Mouse (Mus musculus): ENCODE measurements around the gene Cbx7. TPM values are rescaled to one million over a fixed set of nuclear protein-coding genes. Genes with fewer than 3 reads are reported as not detected.

Gene Cbx7
- polyA plus RNA-seq, 1 experiment from 2014 or later, result 4.7 TPM

- Histone ChIP-seq H3K36me3 (ENCODE audit: control insufficient read depth, insufficient read depth, low read length) (no peaks in the 10 kb centered on the region), H3K27me3 (replicated peaks; ENCODE audit: control insufficient read depth, insufficient read depth, low read length) (peaks cover 18% of the 10 kb centered on the region), H3K4me2 (ENCODE audit: low read length) (peak overlapping the region; percentile 92), H3K4me3 (ENCODE audit: low read length) (peak overlapping the region; percentile 73), H3K9ac (ENCODE audit: low read depth, low read length) (peak overlapping the region; percentile 93), H3K9me3 (ENCODE audit: control insufficient read depth, low read length) (no peaks in the 10 kb centered on the region), H3K4me1 (ENCODE audit: control insufficient read depth, insufficient read depth, low read depth, low read length) (peaks cover 29% of the 10 kb centered on the region), H3K27ac (ENCODE audit: low read depth, low read length) (peak overlapping the region; percentile 84)
- 2% methylated on average over 32 of the region's 36 CpGs for WGBS
- ATAC-seq, result peak; percentile 10; the same call in 1 of the 2 replicates
Observed at GRCm38 (mm10) chr15:80013256-80014030, 42.5 kb upstream of the Cbx7 start.

- under 1% methylated on average over 48 of the region's 60 CpGs for WGBS
- Histone ChIP-seq H3K36me3 (ENCODE audit: control insufficient read depth, insufficient read depth, low read length) (no peaks in the 10 kb centered on the region), H3K27me3 (replicated peaks; ENCODE audit: control insufficient read depth, insufficient read depth, low read length) (peaks cover 18% of the 10 kb centered on the region), H3K4me3 (ENCODE audit: low read length) (peak overlapping the region; percentile 73), H3K27ac (ENCODE audit: low read depth, low read length) (peak overlapping the region; percentile 84), H3K4me2 (ENCODE audit: low read length) (peak overlapping the region; percentile 92), H3K4me1 (ENCODE audit: control insufficient read depth, insufficient read depth, low read depth, low read length) (peaks cover 29% of the 10 kb centered on the region), H3K9ac (ENCODE audit: low read depth, low read length) (peak overlapping the region; percentile 93), H3K9me3 (ENCODE audit: control insufficient read depth, low read length) (no peaks in the 10 kb centered on the region)
- ATAC-seq, result peak; percentile 67
Observed at GRCm38 (mm10) chr15:80012527-80013201, 41.7 kb upstream of the Cbx7 start.

- peak overlapping the region; percentile 93 for H3K9ac ChIP-seq (ENCODE audit: low read depth, low read length)
- H3K27ac ChIP-seq (ENCODE audit: low read depth, low read length), result peak overlapping the region; percentile 84
- 2% methylated on average over 51 of the region's 56 CpGs for WGBS
- peaks cover 29% of the 10 kb centered on the region for H3K4me1 ChIP-seq (ENCODE audit: control insufficient read depth, insufficient read depth, low read depth, low read length)
- peak overlapping the region; percentile 92 for H3K4me2 ChIP-seq (ENCODE audit: low read length)
- H3K36me3 ChIP-seq (ENCODE audit: control insufficient read depth, insufficient read depth, low read length), result no peaks in the 10 kb centered on the region
- peak; percentile 73 for ATAC-seq
- H3K27me3 ChIP-seq (replicated peaks; ENCODE audit: control insufficient read depth, insufficient read depth, low read length), result peaks cover 18% of the 10 kb centered on the region
- no peaks in the 10 kb centered on the region for H3K9me3 ChIP-seq (ENCODE audit: control insufficient read depth, low read length)
- peak overlapping the region; percentile 73 for H3K4me3 ChIP-seq (ENCODE audit: low read length)
Observed at GRCm38 (mm10) chr15:80011778-80012526, 41.0 kb upstream of the Cbx7 start.

GRCm38 (mm10) chr15:80011194-80011593 is 40.3 kb upstream of the Cbx7 start:
- peaks cover 29% of the 10 kb centered on the region for H3K4me1 ChIP-seq (ENCODE audit: control insufficient read depth, insufficient read depth, low read depth, low read length)
- no peak overlapping the region for H3K4me3 ChIP-seq (ENCODE audit: low read length)
- no peaks in the 10 kb centered on the region for H3K9me3 ChIP-seq (ENCODE audit: control insufficient read depth, low read length)
- ATAC-seq, result no peak
- no peak overlapping the region for H3K9ac ChIP-seq (ENCODE audit: low read depth, low read length)
- no peak overlapping the region for H3K27ac ChIP-seq (ENCODE audit: low read depth, low read length)
- H3K4me2 ChIP-seq (ENCODE audit: low read length), result peak overlapping the region; percentile 92
- H3K27me3 ChIP-seq (replicated peaks; ENCODE audit: control insufficient read depth, insufficient read depth, low read length), result peaks cover 15% of the 10 kb centered on the region
- no peaks in the 10 kb centered on the region for H3K36me3 ChIP-seq (ENCODE audit: control insufficient read depth, insufficient read depth, low read length)
- WGBS, result 33% methylated on average over 6 of the region's 6 CpGs

GRCm38 (mm10) chr15:80010182-80010558 is 39.3 kb upstream of the Cbx7 start:
- peaks cover 25% of the 10 kb centered on the region for H3K4me1 ChIP-seq (ENCODE audit: control insufficient read depth, insufficient read depth, low read depth, low read length)
- H3K9me3 ChIP-seq (ENCODE audit: control insufficient read depth, low read length), result no peaks in the 10 kb centered on the region
- peak overlapping the region; percentile 31; the same call in 1 of the 2 replicates for H3K4me2 ChIP-seq (ENCODE audit: low read length)
- WGBS, result 26% methylated on average over 7 of the region's 7 CpGs
- no peak overlapping the region for H3K27ac ChIP-seq (ENCODE audit: low read depth, low read length)
- H3K4me3 ChIP-seq (ENCODE audit: low read length), result no peak overlapping the region
- H3K9ac ChIP-seq (ENCODE audit: low read depth, low read length), result peak overlapping the region; percentile 51
- no peaks in the 10 kb centered on the region for H3K36me3 ChIP-seq (ENCODE audit: control insufficient read depth, insufficient read depth, low read length)
- ATAC-seq, result no peak
- H3K27me3 ChIP-seq (replicated peaks; ENCODE audit: control insufficient read depth, insufficient read depth, low read length), result peaks cover 7% of the 10 kb centered on the region

- Histone ChIP-seq H3K9ac (ENCODE audit: low read depth, low read length) (no peak overlapping the region), H3K4me1 (ENCODE audit: control insufficient read depth, insufficient read depth, low read depth, low read length) (peaks cover 20% of the 10 kb centered on the region), H3K36me3 (ENCODE audit: control insufficient read depth, insufficient read depth, low read length) (no peaks in the 10 kb centered on the region), H3K27ac (ENCODE audit: low read depth, low read length) (no peak overlapping the region), H3K4me3 (ENCODE audit: low read length) (no peak overlapping the region), H3K9me3 (ENCODE audit: control insufficient read depth, low read length) (no peaks in the 10 kb centered on the region), H3K27me3 (replicated peaks; ENCODE audit: control insufficient read depth, insufficient read depth, low read length) (peaks cover 3% of the 10 kb centered on the region), H3K4me2 (ENCODE audit: low read length) (no peak overlapping the region)
- 57% methylated on average over 12 of the region's 12 CpGs for WGBS
- no peak for ATAC-seq
Observed at GRCm38 (mm10) chr15:80009421-80010181, 38.7 kb upstream of the Cbx7 start.

- Histone ChIP-seq H3K36me3 (ENCODE audit: control insufficient read depth, insufficient read depth, low read length) (no peaks in the 10 kb centered on the region), H3K27ac (ENCODE audit: low read depth, low read length) (no peak overlapping the region), H3K27me3 (replicated peaks; ENCODE audit: control insufficient read depth, insufficient read depth, low read length) (no peaks in the 10 kb centered on the region; the same call in 1 of the 2 replicates), H3K9ac (ENCODE audit: low read depth, low read length) (no peak overlapping the region), H3K4me2 (ENCODE audit: low read length) (no peak overlapping the region), H3K4me1 (ENCODE audit: control insufficient read depth, insufficient read depth, low read depth, low read length) (peaks cover 8% of the 10 kb centered on the region), H3K9me3 (ENCODE audit: control insufficient read depth, low read length) (no peaks in the 10 kb centered on the region), H3K4me3 (ENCODE audit: low read length) (no peak overlapping the region)
- no peak for ATAC-seq
- WGBS, result 84% methylated on average over 6 of the region's 6 CpGs
Observed at GRCm38 (mm10) chr15:80008461-80008860, 37.5 kb upstream of the Cbx7 start.

GRCm38 (mm10) chr15:80006156-80006555 is 35.2 kb upstream of the Cbx7 start:
- H3K4me1 ChIP-seq (ENCODE audit: control insufficient read depth, insufficient read depth, low read depth, low read length), result no peaks in the 10 kb centered on the region; the same call in 1 of the 2 replicates
- H3K27me3 ChIP-seq (replicated peaks; ENCODE audit: control insufficient read depth, insufficient read depth, low read length), result no peaks in the 10 kb centered on the region
- no peak overlapping the region for H3K9ac ChIP-seq (ENCODE audit: low read depth, low read length)
- H3K36me3 ChIP-seq (ENCODE audit: control insufficient read depth, insufficient read depth, low read length), result no peaks in the 10 kb centered on the region
- H3K4me3 ChIP-seq (ENCODE audit: low read length), result no peak overlapping the region
- 73% methylated on average over 7 of the region's 7 CpGs for WGBS
- ATAC-seq, result no peak
- no peak overlapping the region for H3K4me2 ChIP-seq (ENCODE audit: low read length)
- H3K9me3 ChIP-seq (ENCODE audit: control insufficient read depth, low read length), result no peaks in the 10 kb centered on the region
- H3K27ac ChIP-seq (ENCODE audit: low read depth, low read length), result no peak overlapping the region
